Mouse (Mus musculus) lung, adult 2 months (tissue): Measurements from ENCODE around the gene Prrx1.

ENCODE experiments used
- CTCF ChIP-seq: fragments of 200-500 bp; IDR thresholded peaks from 2 replicates; pipeline ENCODE4 v1.5.1; 2011; ENCODE audit warnings: mild to moderate bottlenecking, low read length, control low read depth; ENCODE audit not compliant: insufficient read depth
- POLR2A ChIP-seq: fragments of 200-500 bp; IDR thresholded peaks from 2 replicates; pipeline ENCODE4 v1.6.1; 2011; ENCODE audit warnings: low read depth, mild to moderate bottlenecking, control low read depth, low read length, borderline replicate concordance; ENCODE audit errors: extremely low read depth

DNA sequence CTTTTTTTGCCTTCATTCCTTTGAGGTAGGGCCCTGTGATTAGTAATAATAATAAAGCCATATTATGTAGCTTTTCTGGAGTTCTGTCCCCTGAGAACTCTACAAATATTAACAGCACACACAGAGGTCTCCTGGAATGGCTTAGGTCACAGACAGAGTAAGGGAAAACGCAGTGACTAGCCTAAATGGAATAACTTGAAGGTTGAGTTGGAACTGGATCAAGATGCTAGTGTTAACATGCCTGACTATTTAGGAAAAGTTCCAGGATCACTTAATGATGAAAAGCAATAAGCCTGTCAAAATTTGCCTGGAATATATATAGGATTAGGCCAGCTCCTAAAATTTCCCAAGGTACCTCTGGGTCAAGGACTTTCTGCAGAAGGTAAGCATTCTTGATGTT lies 28.0 kb downstream of the Prrx1 start:
- TF ChIP-seq CTCF (no peak), POLR2A (no peak)
